Mouse (Mus musculus) intestine, embryonic 15.5 days (tissue): ENCODE measurements around the gene Oser1. TPM values are rescaled to one million over a fixed set of nuclear protein-coding genes. Genes with fewer than 3 reads are reported as not detected.
A peak's percentile ranks its signal among the peaks of the same experiment; 100 is the strongest.

Experiments used
- ATAC-seq: fragments of 200-750 bp; cut with Nextera tagmentation; 2 replicates; pipeline ENCODE4 v1.8.0; 2017; ENCODE audit warnings: moderate TSS enrichment, moderate library complexity
- H3K27ac ChIP-seq: fragments of 300-500 bp; sonication (generic); 2 replicates; pipeline ENCODE4 v1.5.1; 2015; ENCODE audit warnings: mild to moderate bottlenecking, inconsistent platforms
- H3K27me3 ChIP-seq: fragments of 300-500 bp; sonication (generic); replicated peaks from 2 replicates; pipeline ENCODE4 v1.6.1; 2015; ENCODE audit warnings: inconsistent platforms
- H3K36me3 ChIP-seq: fragments of 300-500 bp; sonication (generic); 2 replicates; pipeline ENCODE4 v1.6.1; 2015; ENCODE audit warnings: inconsistent platforms
- H3K4me1 ChIP-seq: fragments of 300-500 bp; sonication (generic); replicated peaks from 2 replicates; pipeline ENCODE4 v1.6.1; 2015; ENCODE audit warnings: inconsistent platforms
- H3K4me2 ChIP-seq: fragments of 300-500 bp; sonication (generic); replicated peaks from 2 replicates; pipeline ENCODE4 v1.6.1; 2015; ENCODE audit warnings: mild to moderate bottlenecking, inconsistent platforms
- H3K4me3 ChIP-seq: fragments of 300-500 bp; sonication (generic); replicated peaks from 2 replicates; pipeline ENCODE4 v1.5.1; 2015; ENCODE audit warnings: inconsistent platforms
- H3K9ac ChIP-seq: fragments of 300-500 bp; sonication (generic); 2 replicates; pipeline ENCODE4 v1.6.1; 2015; ENCODE audit warnings: inconsistent platforms
- H3K9me3 ChIP-seq: fragments of 300-500 bp; sonication (generic); 2 replicates; pipeline ENCODE4 v1.6.1; 2016; ENCODE audit warnings: inconsistent platforms
- WGBS: fragments of 180-500 bp; shearing (Covaris S2); methylation state at CpG from one replicate; pipeline ENCODE4 v1.1.7; 2015; 5-methylcytosine and 5-hydroxymethylcytosine counted together
- polyA plus RNA-seq: library from polyadenylated mRNA; unstranded; fragments of >200 nt; fragmentation: Nextera tagmentation; extraction: Ambion mirVana; gene quantifications from 2 replicates; pipeline ENCODE4 v1.2.1, GENCODE M21; 2015

Gene Oser1
- polyA plus RNA-seq, 1 experiment from 2014 or later: 87.4 TPM

DNA sequence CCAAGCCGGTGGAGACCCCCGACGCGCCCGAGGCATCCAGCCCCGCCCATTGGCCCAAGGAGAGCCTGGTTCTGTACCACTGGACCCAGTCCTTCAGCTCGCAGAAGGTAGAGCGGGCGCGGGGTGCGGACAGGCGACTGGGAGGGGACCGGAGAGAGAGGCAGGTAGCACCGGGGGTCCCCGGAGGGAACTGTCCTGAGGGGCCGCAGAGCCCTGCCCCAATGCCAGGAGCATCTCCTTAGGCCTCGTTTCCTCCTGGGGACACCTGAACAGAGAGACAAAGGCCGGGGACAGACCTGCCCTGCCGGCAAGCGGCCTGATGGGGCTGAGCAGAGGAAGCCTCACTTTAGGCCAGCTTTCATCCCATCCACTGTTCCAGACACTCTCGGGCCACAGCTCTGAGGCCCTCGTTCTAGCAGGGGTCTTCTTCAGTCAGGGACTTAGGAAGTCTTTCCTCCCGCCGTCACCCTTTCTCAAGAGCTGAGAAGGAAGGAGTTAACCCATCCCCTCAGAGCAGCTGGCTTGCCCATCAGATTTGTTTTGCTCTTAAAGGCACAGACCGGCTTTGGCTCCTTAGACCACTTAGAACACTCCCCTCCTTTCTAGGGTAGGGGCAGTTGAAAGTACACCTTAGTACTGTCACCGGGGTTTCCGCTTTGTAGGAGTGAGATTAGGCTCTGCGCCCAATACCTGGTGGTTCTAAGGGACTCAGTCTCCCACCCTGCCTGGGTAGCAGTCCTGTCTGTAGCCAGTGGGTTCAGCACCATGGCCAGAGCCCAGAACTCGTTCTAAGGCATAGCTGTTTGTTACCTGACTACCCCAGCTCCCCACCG, 14.3 kb upstream of the Oser1 start:
- Histone ChIP-seq H3K27me3 (peaks cover 22% of the 10 kb centered on the region), H3K4me2 (peak overlapping the region; percentile 60), H3K27ac (no peak overlapping the region), H3K9ac (peak overlapping the region; percentile 37), H3K9me3 (no peaks in the 10 kb centered on the region), H3K4me3 (peak overlapping the region; percentile 40), H3K4me1 (peaks cover 14% of the 10 kb centered on the region; the same call in 1 of the 2 replicates), H3K36me3 (no peaks in the 10 kb centered on the region)
- WGBS: 1% methylated on average over 30 of the region's 30 CpGs
- ATAC-seq: peak; percentile 49

DNA sequence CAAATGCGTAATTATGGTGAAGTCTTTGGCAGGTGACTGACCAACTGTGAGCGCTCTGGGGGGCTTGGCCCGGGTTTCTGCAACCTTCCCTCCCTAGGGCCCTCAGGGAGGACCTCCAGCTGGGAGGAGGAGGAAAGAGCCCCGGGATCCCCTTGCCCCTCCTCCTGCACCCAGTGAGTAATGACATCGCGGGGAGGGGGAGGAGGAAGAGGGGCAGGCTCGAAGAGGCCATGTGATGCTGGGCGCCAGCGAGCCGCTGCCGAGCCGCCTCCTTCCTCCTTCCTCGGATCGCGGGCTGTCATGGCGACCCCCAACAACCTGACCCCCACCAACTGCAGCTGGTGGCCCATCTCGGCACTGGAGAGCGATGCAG, 13.7 kb upstream of the Oser1 start, which contains the start of gene Gdap1l1:
Gdap1l1 (plus strand) TSS at position 231 of the 373 bp plus-strand sequence.
- peaks cover 14% of the 10 kb centered on the region; the same call in 1 of the 2 replicates for H3K4me1 ChIP-seq
- no peaks in the 10 kb centered on the region for H3K9me3 ChIP-seq
- H3K4me2 ChIP-seq: peak within 1 kb of the TSS; percentile 60
- WGBS: 1% methylated on average over 17 of the region's 18 CpGs
- H3K9ac ChIP-seq: peak within 1 kb of the TSS; percentile 37
- H3K27ac ChIP-seq: no peak within 1 kb of the TSS
- H3K27me3 ChIP-seq: peaks cover 22% of the 10 kb centered on the region
- H3K36me3 ChIP-seq: no peaks in the 10 kb centered on the region
- peak within 1 kb of the TSS; percentile 40 for H3K4me3 ChIP-seq
- peak; percentile 47 for ATAC-seq

DNA sequence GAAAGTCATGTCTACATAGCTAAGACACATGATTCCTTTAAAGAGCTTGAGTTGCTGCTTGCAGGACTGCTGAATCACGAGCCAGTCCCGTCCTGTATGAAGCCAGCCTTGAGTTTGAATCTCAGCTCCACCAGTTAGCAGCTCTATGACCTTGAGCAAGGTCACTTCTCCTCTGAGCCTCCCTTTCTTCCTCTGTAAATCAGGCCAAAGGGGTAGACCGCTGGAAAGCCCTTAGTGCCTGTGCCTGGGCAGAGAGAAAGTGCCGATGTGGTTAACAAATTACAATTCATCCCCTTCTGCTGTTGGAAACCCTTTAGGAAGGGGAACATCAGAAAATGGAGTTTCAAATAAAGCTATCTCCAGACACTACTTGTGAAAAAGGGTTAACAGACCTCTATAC, 13.3 kb upstream of the Oser1 start:
- Histone ChIP-seq H3K27ac (no peak overlapping the region), H3K9me3 (no peaks in the 10 kb centered on the region), H3K4me1 (peaks cover 14% of the 10 kb centered on the region; the same call in 1 of the 2 replicates), H3K36me3 (no peaks in the 10 kb centered on the region), H3K9ac (no peak overlapping the region), H3K4me3 (peak overlapping the region; percentile 40; the same call in 1 of the 2 replicates), H3K4me2 (no peak overlapping the region), H3K27me3 (peaks cover 22% of the 10 kb centered on the region)
- no peak for ATAC-seq
- 51% methylated on average over 4 of the region's 4 CpGs for WGBS

DNA sequence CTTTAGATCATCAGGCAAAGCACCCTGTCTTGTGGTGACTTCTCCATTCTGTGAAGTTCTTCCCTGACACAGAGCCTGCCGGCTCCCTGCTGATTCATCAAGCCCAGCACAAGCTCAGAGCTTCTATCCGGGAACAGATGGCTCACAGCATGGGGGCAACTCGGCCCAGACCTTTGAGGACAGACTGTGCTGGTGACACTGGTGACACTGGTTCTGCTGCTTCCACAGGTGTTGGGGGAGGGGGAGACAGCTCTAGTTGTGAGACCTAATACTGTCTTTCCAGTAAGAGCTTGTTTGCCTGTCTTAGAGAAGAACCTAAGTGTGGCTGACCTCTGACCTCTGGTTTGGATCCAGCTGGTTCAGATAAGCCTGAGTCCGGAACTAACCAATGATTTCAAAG, 9.5 kb upstream of the Oser1 start:
- no peaks in the 10 kb centered on the region for H3K9me3 ChIP-seq
- H3K27ac ChIP-seq: no peak overlapping the region
- WGBS: 21% methylated on average over 4 of the region's 4 CpGs
- H3K27me3 ChIP-seq: peaks cover 13% of the 10 kb centered on the region
- no peak for ATAC-seq
- no peak overlapping the region for H3K4me3 ChIP-seq
- peaks cover 12% of the 10 kb centered on the region; the same call in 1 of the 2 replicates for H3K4me1 ChIP-seq
- H3K9ac ChIP-seq: no peak overlapping the region
- H3K4me2 ChIP-seq: no peak overlapping the region
- no peaks in the 10 kb centered on the region for H3K36me3 ChIP-seq

DNA sequence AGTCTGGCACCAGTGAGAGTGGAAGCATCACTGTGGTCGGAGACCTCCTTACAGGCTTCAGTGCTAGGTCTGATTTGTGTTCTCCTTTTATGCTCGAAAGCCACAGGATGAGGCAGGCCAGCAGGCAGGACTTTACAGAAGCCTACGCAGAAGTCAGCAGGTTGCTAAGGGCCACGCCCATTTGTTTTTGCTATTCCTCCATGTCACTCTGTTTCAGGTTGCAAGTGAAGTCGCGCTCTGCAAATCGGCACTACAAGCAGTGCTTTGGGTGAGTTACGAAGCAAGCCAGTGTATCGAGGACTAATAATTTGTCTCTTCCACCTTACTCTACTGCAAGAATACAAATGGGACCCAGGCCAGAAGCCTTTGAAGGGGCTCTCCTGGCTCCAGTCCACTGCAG, 6.8 kb upstream of the Oser1 start:
- no peaks in the 10 kb centered on the region for H3K9me3 ChIP-seq
- H3K27ac ChIP-seq: no peak overlapping the region
- no peak overlapping the region for H3K4me3 ChIP-seq
- H3K4me2 ChIP-seq: no peak overlapping the region
- 75% methylated on average over 9 of the region's 9 CpGs for WGBS
- ATAC-seq: no peak
- no peaks in the 10 kb centered on the region for H3K4me1 ChIP-seq
- no peaks in the 10 kb centered on the region for H3K27me3 ChIP-seq
- no peaks in the 10 kb centered on the region for H3K36me3 ChIP-seq
- no peak overlapping the region for H3K9ac ChIP-seq

DNA sequence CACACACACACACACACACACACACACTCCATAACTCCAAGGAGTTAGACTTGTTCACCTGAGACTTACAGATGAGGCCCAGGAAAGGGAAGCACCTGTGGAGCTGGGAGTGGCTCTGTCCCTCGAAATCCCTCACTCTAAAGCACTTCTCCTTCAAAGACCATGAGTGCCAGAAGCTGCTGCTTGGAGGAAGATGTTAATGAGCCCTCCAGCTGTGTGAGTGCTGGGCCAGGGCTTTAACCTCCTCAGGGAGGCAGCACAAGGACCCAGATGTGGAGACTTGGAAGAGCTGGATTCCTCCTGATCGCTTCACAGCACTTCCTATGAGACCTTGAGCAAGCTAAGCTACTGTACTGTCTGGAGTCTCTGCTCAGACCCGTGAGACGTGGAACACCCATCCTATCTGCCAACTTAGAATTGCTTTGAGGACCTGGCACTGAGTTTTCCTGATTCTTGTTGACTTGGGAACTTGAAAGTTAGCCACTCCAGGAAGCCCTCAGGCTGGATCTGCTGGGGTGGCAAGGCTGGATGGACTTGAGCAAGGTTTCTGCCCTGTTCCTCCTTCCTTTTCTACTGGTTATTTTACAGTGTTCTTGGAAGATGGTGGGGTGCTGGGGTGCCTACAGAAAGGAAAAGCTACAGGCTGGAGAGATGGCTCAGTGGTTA, 4.0 kb upstream of the Oser1 start:
- 40% methylated on average over 4 of the region's 4 CpGs for WGBS
- ATAC-seq: no peak
- no peak overlapping the region for H3K4me3 ChIP-seq
- H3K9ac ChIP-seq: no peak overlapping the region
- H3K9me3 ChIP-seq: no peaks in the 10 kb centered on the region
- no peaks in the 10 kb centered on the region for H3K27me3 ChIP-seq
- H3K4me1 ChIP-seq: no peaks in the 10 kb centered on the region
- no peaks in the 10 kb centered on the region for H3K36me3 ChIP-seq
- H3K4me2 ChIP-seq: no peak overlapping the region
- H3K27ac ChIP-seq: no peak overlapping the region

DNA sequence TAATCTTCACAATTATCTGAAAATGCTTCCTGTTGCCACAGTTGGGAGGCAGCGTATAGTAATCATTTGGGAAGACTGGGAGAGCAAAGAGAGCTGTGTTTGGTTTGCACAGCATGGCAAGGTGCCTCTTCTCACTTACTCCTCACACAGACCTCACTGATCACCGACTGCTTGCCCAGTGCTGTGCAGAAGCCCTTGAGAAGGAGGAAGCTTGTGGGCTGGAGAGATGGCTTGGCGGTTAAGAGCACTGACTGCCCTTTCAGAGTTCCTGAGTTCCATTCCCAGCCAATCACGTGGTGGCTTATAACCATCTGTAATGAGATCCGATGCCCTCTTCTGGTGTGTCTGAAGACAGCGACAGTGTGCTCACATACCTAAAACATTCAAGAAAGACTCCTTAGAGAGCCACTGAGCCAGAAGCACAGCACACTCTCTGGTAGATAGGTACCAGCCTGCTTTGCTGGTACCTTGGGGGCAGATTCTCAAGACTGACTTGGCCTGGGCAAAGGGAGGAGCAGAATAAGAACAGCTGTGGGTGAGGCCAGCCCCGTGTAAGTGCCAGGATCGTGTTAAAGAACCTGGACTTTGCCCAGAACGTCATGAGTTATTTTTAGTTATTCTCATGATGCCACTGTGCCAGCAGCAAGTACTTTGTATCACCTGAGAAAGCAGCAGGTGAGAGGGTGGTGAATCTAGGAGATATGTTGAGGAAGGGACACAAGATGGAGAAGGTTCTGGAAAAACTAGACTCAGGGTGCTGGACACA, 1.4 kb downstream of the Oser1 start:
- H3K27ac ChIP-seq: no peak overlapping the region
- H3K36me3 ChIP-seq: no peaks in the 10 kb centered on the region
- ATAC-seq: no peak
- no peak overlapping the region for H3K4me3 ChIP-seq
- no peak overlapping the region for H3K9ac ChIP-seq
- WGBS: 77% methylated on average over 9 of the region's 9 CpGs
- no peaks in the 10 kb centered on the region for H3K27me3 ChIP-seq
- H3K9me3 ChIP-seq: no peaks in the 10 kb centered on the region
- no peak overlapping the region for H3K4me2 ChIP-seq
- peaks cover 9% of the 10 kb centered on the region; the same call in 1 of the 2 replicates for H3K4me1 ChIP-seq

DNA sequence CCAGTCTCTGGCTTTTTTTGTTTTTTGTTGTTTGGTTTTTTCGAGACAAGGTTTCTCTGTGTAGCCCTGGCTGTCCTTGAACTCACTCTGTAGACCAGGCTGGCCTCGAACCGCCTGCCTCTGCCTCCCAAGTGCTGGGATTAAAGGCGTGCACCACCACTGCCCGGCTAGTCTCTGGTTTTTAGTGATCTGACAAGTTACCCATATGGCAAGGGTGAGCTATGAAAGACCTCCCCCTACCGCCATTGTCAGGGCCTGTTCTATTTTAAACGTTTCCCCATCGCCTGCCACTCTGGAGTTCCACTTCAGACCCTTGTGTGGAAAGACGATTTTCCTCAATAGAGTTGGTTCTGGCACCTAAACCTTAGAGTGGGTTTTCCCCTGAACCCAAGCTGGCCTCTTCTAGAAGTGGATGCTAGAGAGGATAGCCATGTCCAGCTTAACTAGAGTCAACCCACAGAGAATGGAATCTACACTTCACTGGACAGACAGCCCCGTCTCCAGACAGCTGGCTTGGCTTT, 4.1 kb downstream of the Oser1 start:
- ATAC-seq: no peak
- no peaks in the 10 kb centered on the region for H3K36me3 ChIP-seq
- 33% methylated on average over 10 of the region's 10 CpGs for WGBS
- peaks cover 13% of the 10 kb centered on the region for H3K4me1 ChIP-seq
- peak overlapping the region; percentile 73 for H3K9ac ChIP-seq
- peak overlapping the region; percentile 98 for H3K4me3 ChIP-seq
- H3K27me3 ChIP-seq: no peaks in the 10 kb centered on the region
- H3K4me2 ChIP-seq: peak overlapping the region; percentile 64
- no peaks in the 10 kb centered on the region for H3K9me3 ChIP-seq
- H3K27ac ChIP-seq: no peak overlapping the region; the same call in 1 of the 2 replicates

DNA sequence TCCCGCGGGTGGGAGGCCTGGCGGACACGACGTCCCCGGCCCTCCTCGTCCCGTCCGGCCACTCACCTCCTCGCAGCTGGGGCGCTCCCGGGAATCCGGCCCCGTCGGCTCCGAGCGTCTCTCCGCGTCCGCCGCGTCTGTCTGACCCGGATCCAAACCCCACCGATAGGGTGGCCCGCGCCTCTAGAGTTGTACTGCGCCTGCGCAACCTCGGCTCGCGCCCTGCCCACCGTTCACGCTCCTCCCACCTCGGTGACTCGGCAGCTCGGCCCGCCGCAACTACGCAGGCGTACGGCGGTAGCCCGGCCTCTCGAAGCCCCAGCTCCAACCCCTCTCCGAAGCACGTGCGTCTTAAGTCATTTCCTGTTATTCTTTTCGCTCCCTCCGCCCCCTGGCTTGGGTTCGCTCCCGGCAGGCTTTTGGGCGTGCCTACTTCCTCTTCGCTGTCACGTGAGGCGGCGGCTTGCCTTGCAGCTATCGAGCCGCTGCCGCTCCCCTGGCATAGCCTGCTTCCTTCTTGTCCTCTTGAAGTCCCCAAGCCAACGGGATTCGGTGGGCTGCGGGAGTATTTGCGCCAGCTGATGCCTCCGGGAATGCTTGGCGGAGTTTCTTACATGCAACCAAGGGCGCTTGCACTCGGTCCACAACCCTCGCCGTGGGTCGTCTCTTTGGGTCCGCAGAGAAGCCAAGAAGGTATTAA, 5.0 kb downstream of the Oser1 start:
- Histone ChIP-seq H3K4me2 (peak overlapping the region; percentile 64), H3K4me1 (peaks cover 13% of the 10 kb centered on the region), H3K9ac (peak overlapping the region; percentile 93), H3K4me3 (peak overlapping the region; percentile 98), H3K27me3 (no peaks in the 10 kb centered on the region), H3K36me3 (peaks cover 2% of the 10 kb centered on the region; the same call in 1 of the 2 replicates), H3K27ac (peak overlapping the region; percentile 89), H3K9me3 (no peaks in the 10 kb centered on the region)
- under 1% methylated on average over 65 of the region's 71 CpGs for WGBS
- peak; percentile 99 for ATAC-seq

DNA sequence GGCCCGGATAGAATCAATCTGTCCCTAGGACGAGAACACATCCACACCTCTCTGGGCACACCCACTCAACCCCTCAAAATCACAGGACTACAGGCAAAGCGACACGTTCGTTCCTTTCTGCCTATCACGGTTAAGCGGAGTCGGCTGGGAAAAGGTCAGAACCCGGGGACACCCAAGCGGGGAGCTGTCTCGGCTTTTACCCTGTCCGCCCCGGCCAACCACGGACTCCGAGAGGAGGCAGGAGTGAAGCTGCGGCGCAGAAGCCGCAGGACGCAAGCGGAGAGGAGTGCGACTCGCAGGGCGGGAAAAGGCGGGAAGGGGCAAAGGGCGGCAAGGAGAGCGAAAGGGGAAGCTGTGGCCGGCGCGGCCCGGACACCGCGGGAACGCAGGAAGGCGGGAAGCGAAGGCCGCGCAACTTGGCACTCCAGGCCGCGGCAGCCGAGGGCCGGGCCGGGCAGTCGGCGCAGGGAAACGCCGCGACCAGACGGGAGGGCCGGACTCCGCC, 5.6 kb downstream of the Oser1 start:
- Histone ChIP-seq H3K27ac (peak overlapping the region; percentile 89), H3K27me3 (no peaks in the 10 kb centered on the region), H3K36me3 (peaks cover 6% of the 10 kb centered on the region; the same call in 1 of the 2 replicates), H3K9ac (peak overlapping the region; percentile 93), H3K4me2 (peak overlapping the region; percentile 64), H3K4me1 (peaks cover 13% of the 10 kb centered on the region), H3K4me3 (peak overlapping the region; percentile 98), H3K9me3 (no peaks in the 10 kb centered on the region)
- under 1% methylated on average over 48 of the region's 50 CpGs for WGBS
- ATAC-seq: peak; percentile 74

DNA sequence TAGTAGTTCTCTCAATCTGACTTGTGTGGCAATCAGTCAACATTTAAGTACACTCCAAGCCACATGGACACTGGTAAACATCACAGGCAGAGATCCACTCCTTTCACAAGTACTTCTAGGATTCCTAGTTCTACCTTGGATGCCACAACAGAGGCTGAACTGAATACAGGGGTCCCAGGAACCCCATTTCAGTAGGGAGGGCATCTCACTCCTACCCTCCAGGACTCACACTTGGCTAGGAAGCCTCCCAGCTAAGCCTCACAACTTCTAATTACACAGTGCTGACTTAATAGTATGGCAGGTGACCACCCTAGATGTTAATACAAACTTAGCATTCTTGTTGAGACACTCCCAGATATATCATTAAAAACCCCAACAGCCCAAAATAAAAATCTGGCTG, 6.7 kb downstream of the Oser1 start:
- Histone ChIP-seq H3K4me3 (peak overlapping the region; percentile 98), H3K4me2 (peak overlapping the region; percentile 64), H3K27me3 (no peaks in the 10 kb centered on the region), H3K9me3 (no peaks in the 10 kb centered on the region), H3K27ac (no peak overlapping the region), H3K36me3 (peaks cover 6% of the 10 kb centered on the region; the same call in 1 of the 2 replicates), H3K4me1 (peaks cover 13% of the 10 kb centered on the region), H3K9ac (peak overlapping the region; percentile 93; the same call in 1 of the 2 replicates)
- ATAC-seq: no peak
